Mouse (Mus musculus) intestine, embryonic 16.5 days (tissue): ENCODE data around the gene Asic1. TPM values are rescaled to one million over a fixed set of nuclear protein-coding genes. Genes with fewer than 3 reads are reported as not detected.
"Not testable (repeated sequence)": the region's sequence is repeated elsewhere in the genome, so short reads cannot be mapped to it uniquely, and the experiment has no call there.

Experiments used
- ATAC-seq: fragments of 200-750 bp; cut with Nextera tagmentation; 2 replicates; pipeline ENCODE4 v1.8.0; 2017; ENCODE audit warnings: moderate TSS enrichment, moderate library complexity
- H3K27ac ChIP-seq: fragments of 300-500 bp; sonication (generic); 2 replicates; pipeline ENCODE4 v1.5.1; 2014; ENCODE audit warnings: mild to moderate bottlenecking, low read length
- H3K27me3 ChIP-seq: fragments of 300-500 bp; sonication (generic); replicated peaks from 2 replicates; pipeline ENCODE4 v1.6.1; 2014; ENCODE audit warnings: low read length, control low read depth, mixed read lengths; ENCODE audit not compliant: control insufficient read depth, insufficient read depth
- H3K36me3 ChIP-seq: fragments of 300-500 bp; sonication (generic); 2 replicates; pipeline ENCODE4 v1.6.1; 2014; ENCODE audit warnings: low read length, control low read depth; ENCODE audit not compliant: control insufficient read depth, insufficient read depth
- H3K4me1 ChIP-seq: fragments of 300-500 bp; sonication (generic); 2 replicates; pipeline ENCODE4 v1.6.1; 2014; ENCODE audit warnings: low read length, control low read depth, mixed read lengths; ENCODE audit not compliant: control insufficient read depth, insufficient read depth
- H3K4me2 ChIP-seq: fragments of 300-500 bp; sonication (generic); 2 replicates; pipeline ENCODE4 v1.6.1; 2014; ENCODE audit warnings: low read depth, low read length, control low read depth
- H3K4me3 ChIP-seq: fragments of 300-500 bp; sonication (generic); 2 replicates; pipeline ENCODE4 v1.5.1; 2014; ENCODE audit warnings: mild to moderate bottlenecking, low read length
- H3K9ac ChIP-seq: fragments of 300-500 bp; sonication (generic); 2 replicates; pipeline ENCODE4 v1.6.1; 2014; ENCODE audit warnings: low read depth, low read length
- H3K9me3 ChIP-seq: fragments of 300-500 bp; sonication (generic); 2 replicates; pipeline ENCODE4 v1.6.1; 2016; ENCODE audit warnings: low read length, control low read depth; ENCODE audit not compliant: control insufficient read depth
- WGBS: fragments of 180-500 bp; shearing (Covaris S2); extraction: QIAGEN DNeasy Blood & Tissue Kit; methylation state at CpG from one replicate; pipeline ENCODE4 v1.1.7; 2014; 5-methylcytosine and 5-hydroxymethylcytosine counted together
- polyA plus RNA-seq: library from polyadenylated mRNA; unstranded; fragments of >200 nt; fragmentation: Nextera tagmentation; extraction: Ambion mirVana; gene quantifications from 2 replicates; pipeline ENCODE4 v1.2.1, GENCODE M21; 2015

Gene Asic1
- polyA plus RNA-seq, 1 experiment from 2014 or later, result 1.7 TPM

GRCm38 (mm10) chr15:99721921-99722743 lies 52.0 kb downstream of the Asic1 start:
- no peak overlapping the region for H3K4me3 ChIP-seq
- H3K4me1 ChIP-seq, result peaks cover 39% of the 10 kb centered on the region
- H3K27me3 ChIP-seq, result no peaks in the 10 kb centered on the region
- 0 out of 2 replicates have a peak, but pooled peaks cover 3% of the 10 kb centered on the region for H3K36me3 ChIP-seq
- no peak overlapping the region for H3K4me2 ChIP-seq
- no peak for ATAC-seq
- H3K9me3 ChIP-seq, result no peaks in the 10 kb centered on the region
- no peak overlapping the region for H3K27ac ChIP-seq
- H3K9ac ChIP-seq, result no peak overlapping the region
- WGBS, result 82% methylated on average over 25 of the region's 25 CpGs

- Histone ChIP-seq H3K9ac (peak overlapping the region; percentile 35), H3K4me1 (peaks cover 32% of the 10 kb centered on the region), H3K4me2 (0 out of 2 replicates have a peak overlapping the region, but pooled peaks have one; percentile 80), H3K9me3 (no peaks in the 10 kb centered on the region), H3K4me3 (no peak overlapping the region), H3K36me3 (peaks cover 4% of the 10 kb centered on the region; the same call in 1 of the 2 replicates), H3K27me3 (no peaks in the 10 kb centered on the region), H3K27ac (peak overlapping the region; percentile 89)
- ATAC-seq, result no peak
- WGBS, result 71% methylated on average over 10 of the region's 10 CpGs
Observed at GRCm38 (mm10) chr15:99723120-99723514, 52.9 kb downstream of the Asic1 start.

- ATAC-seq, result peak; percentile 36
- peaks cover 8% of the 10 kb centered on the region for H3K36me3 ChIP-seq
- peak overlapping the region; percentile 80 for H3K4me2 ChIP-seq
- no peaks in the 10 kb centered on the region for H3K9me3 ChIP-seq
- no peak overlapping the region for H3K4me3 ChIP-seq
- H3K4me1 ChIP-seq, result peaks cover 30% of the 10 kb centered on the region
- H3K27ac ChIP-seq, result peak overlapping the region; percentile 89
- no peaks in the 10 kb centered on the region for H3K27me3 ChIP-seq
- 27% methylated on average over 11 of the region's 11 CpGs for WGBS
- peak overlapping the region; percentile 63 for H3K9ac ChIP-seq
Observed at GRCm38 (mm10) chr15:99723515-99724291, 53.5 kb downstream of the Asic1 start.

GRCm38 (mm10) chr15:99724292-99725021 lies 54.3 kb downstream of the Asic1 start:
- Histone ChIP-seq H3K36me3 (peaks cover 14% of the 10 kb centered on the region), H3K27ac (peak overlapping the region; percentile 89), H3K27me3 (no peaks in the 10 kb centered on the region), H3K9me3 (0 out of 2 replicates have a peak, but pooled peaks cover 2% of the 10 kb centered on the region), H3K4me2 (peak overlapping the region; percentile 80), H3K4me3 (peak overlapping the region; percentile 98), H3K9ac (peak overlapping the region; percentile 63), H3K4me1 (peaks cover 30% of the 10 kb centered on the region)
- peak; percentile 30 for ATAC-seq
- 14% methylated on average over 16 of the region's 16 CpGs for WGBS

GRCm38 (mm10) chr15:99725341-99726155 lies 55.4 kb downstream of the Asic1 start, which contains the start of gene Cox14:
TSS of gene Cox14 (plus strand) at chr15:99725618.
- H3K4me2 ChIP-seq, result peak within 1 kb of the TSS; percentile 86
- peak; percentile 92 for ATAC-seq
- H3K4me1 ChIP-seq, result peaks cover 25% of the 10 kb centered on the region
- 0 out of 2 replicates have a peak, but pooled peaks cover 2% of the 10 kb centered on the region for H3K9me3 ChIP-seq
- H3K27ac ChIP-seq, result peak within 1 kb of the TSS; percentile 94
- no peaks in the 10 kb centered on the region for H3K27me3 ChIP-seq
- H3K4me3 ChIP-seq, result peak within 1 kb of the TSS; percentile 98
- peaks cover 12% of the 10 kb centered on the region for H3K36me3 ChIP-seq
- under 1% methylated on average over 68 of the region's 68 CpGs for WGBS
- peak within 1 kb of the TSS; percentile 97 for H3K9ac ChIP-seq

GRCm38 (mm10) chr15:99726549-99726948 lies 56.4 kb downstream of the Asic1 start:
- H3K9me3 ChIP-seq, result 0 out of 2 replicates have a peak, but pooled peaks cover 2% of the 10 kb centered on the region
- H3K4me2 ChIP-seq, result peak overlapping the region; percentile 86
- WGBS, result 65% methylated on average over 2 of the region's 2 CpGs
- ATAC-seq, result no peak
- peak overlapping the region; percentile 98 for H3K4me3 ChIP-seq
- peak overlapping the region; percentile 97 for H3K9ac ChIP-seq
- H3K4me1 ChIP-seq, result peaks cover 25% of the 10 kb centered on the region
- peaks cover 12% of the 10 kb centered on the region for H3K36me3 ChIP-seq
- no peak overlapping the region; the same call in 1 of the 2 replicates for H3K27ac ChIP-seq
- H3K27me3 ChIP-seq, result no peaks in the 10 kb centered on the region

GRCm38 (mm10) chr15:99727039-99727438 lies 56.9 kb downstream of the Asic1 start:
- Histone ChIP-seq H3K4me1 (peaks cover 25% of the 10 kb centered on the region), H3K36me3 (peaks cover 12% of the 10 kb centered on the region)
- H3K9me3 ChIP-seq, H3K27ac ChIP-seq, H3K9ac ChIP-seq, H3K4me2 ChIP-seq, ATAC-seq, H3K4me3 ChIP-seq, H3K27me3 ChIP-seq: not testable (repeated sequence)
- WGBS, result 91% methylated on average over 4 of the region's 5 CpGs

GRCm38 (mm10) chr15:99727525-99727924 lies 57.4 kb downstream of the Asic1 start:
- peaks cover 12% of the 10 kb centered on the region for H3K36me3 ChIP-seq
- WGBS, result 97% methylated on average over 12 of the region's 12 CpGs
- ATAC-seq, result no peak
- peaks cover 25% of the 10 kb centered on the region for H3K4me1 ChIP-seq
- no peak overlapping the region for H3K4me3 ChIP-seq
- no peak overlapping the region for H3K9ac ChIP-seq
- 0 out of 2 replicates have a peak, but pooled peaks cover 2% of the 10 kb centered on the region for H3K9me3 ChIP-seq
- H3K27ac ChIP-seq, result no peak overlapping the region
- no peak overlapping the region for H3K4me2 ChIP-seq
- no peaks in the 10 kb centered on the region for H3K27me3 ChIP-seq
